Mouse (Mus musculus) frontal cortex, postnatal 36 days (tissue): ENCODE measurements around the gene Arhgdia.
"Not testable (repeated sequence)": the region's sequence is repeated elsewhere in the genome, so short reads cannot be mapped to it uniquely, and the experiment has no call there.

Experiments
- DNase-seq, 2 experiments: peaks; one replicate each; pipeline ENCODE4 v3.0.0; 2022; ENCODE audit warnings: low spot score in 2 of 2

Gene Arhgdia

GRCm38 (mm10) chr11:120579316-120580107 is 1.9 kb downstream of the Arhgdia start:
- peak; percentile 75 for DNase-seq

GRCm38 (mm10) chr11:120578694-120579243 is 2.7 kb downstream of the Arhgdia start:
- no peak for DNase-seq

GRCm38 (mm10) chr11:120578024-120578693 is 3.3 kb downstream of the Arhgdia start:
- no peak for DNase-seq

GRCm38 (mm10) chr11:120577211-120578023 is 4.0 kb downstream of the Arhgdia start:
- DNase-seq, result no peak

GRCm38 (mm10) chr11:120576365-120576981 is 5.0 kb downstream of the Arhgdia start:
- no peak for DNase-seq

GRCm38 (mm10) chr11:120575940-120576339 is 5.5 kb downstream of the Arhgdia start:
- no peak for DNase-seq

GRCm38 (mm10) chr11:120575046-120575445 is 6.4 kb downstream of the Arhgdia start:
- no peak for DNase-seq

GRCm38 (mm10) chr11:120574278-120574600 is 7.2 kb downstream of the Arhgdia start:
- no peak for DNase-seq

GRCm38 (mm10) chr11:120573585-120574277 is 7.7 kb downstream of the Arhgdia start:
- DNase-seq, result no peak

GRCm38 (mm10) chr11:120572752-120573584 is 8.5 kb downstream of the Arhgdia start, which contains the start of gene P4hb:
TSS of gene P4hb (minus strand) at chr11:120573253.
- DNase-seq, result peak; percentile 100

- DNase-seq, result no peak
These were observed 9.0 kb downstream of the Arhgdia start for GRCm38 (mm10) chr11:120572417-120572751.

- DNase-seq, result no peak
These were observed 9.5 kb downstream of the Arhgdia start for GRCm38 (mm10) chr11:120571754-120572416.

GRCm38 (mm10) chr11:120571122-120571521 is 10.3 kb downstream of the Arhgdia start:
- no peak for DNase-seq

- DNase-seq, result no peak
These were observed 13.1 kb downstream of the Arhgdia start for GRCm38 (mm10) chr11:120568324-120568723.

- DNase-seq, result no peak
These were observed 16.3 kb downstream of the Arhgdia start for GRCm38 (mm10) chr11:120565114-120565513.

- DNase-seq, result no peak
These were observed 18.5 kb downstream of the Arhgdia start for GRCm38 (mm10) chr11:120562949-120563348.

GRCm38 (mm10) chr11:120560952-120561728 is 20.3 kb downstream of the Arhgdia start:
- DNase-seq, result no peak

- DNase-seq, result not testable (repeated sequence)
These were observed 22.6 kb downstream of the Arhgdia start for GRCm38 (mm10) chr11:120558843-120559242.

GRCm38 (mm10) chr11:120555260-120555659 is 26.2 kb downstream of the Arhgdia start:
- DNase-seq, result no peak
